Mouse (Mus musculus) kidney, adult 2 months (tissue): ENCODE measurements at regions not wholly inside any gene's neighbourhood (a gene's known extent, or its start where the extent isn't known, plus 50 kb on each side); places are given as distances from the start of the nearest gene placed in this dataset.

Source experiments
- DNase-seq: peaks from one replicate; pipeline ENCODE4 v3.0.0; 2021
- H3K27ac ChIP-seq: fragments of 200-500 bp; 2 replicates; pipeline ENCODE4 v1.5.1; 2012; ENCODE audit warnings: low read depth, low read length, control low read depth, inconsistent platforms; ENCODE audit not compliant: insufficient read depth
- H3K27me3 ChIP-seq: fragments of 200-500 bp; replicated peaks from 2 replicates; pipeline ENCODE4 v1.6.1; 2012; ENCODE audit warnings: mild to moderate bottlenecking, moderate library complexity, low read length, inconsistent platforms; ENCODE audit not compliant: control insufficient read depth, insufficient read depth
- H3K36me3 ChIP-seq: fragments of 200-500 bp; 2 replicates; pipeline ENCODE4 v1.6.1; 2012; ENCODE audit warnings: mild to moderate bottlenecking, moderate library complexity, low read length, inconsistent platforms; ENCODE audit not compliant: control insufficient read depth, insufficient read depth
- H3K4me1 ChIP-seq: fragments of 200-500 bp; 2 replicates; pipeline ENCODE4 v1.6.1; 2011; ENCODE audit warnings: low read length; ENCODE audit not compliant: control insufficient read depth, insufficient read depth
- H3K4me3 ChIP-seq: fragments of 200-500 bp; 2 replicates; pipeline ENCODE4 v1.5.1; 2011; ENCODE audit warnings: mild to moderate bottlenecking, low read depth, low read length, control low read depth; ENCODE audit not compliant: insufficient read depth
- CTCF ChIP-seq: fragments of 200-500 bp; conservative IDR thresholded peaks from 2 replicates; pipeline ENCODE4 v1.5.1; 2011; ENCODE audit warnings: low read depth, mild to moderate bottlenecking, control low read depth, low read length, moderate library complexity, mixed read lengths; ENCODE audit not compliant: insufficient read depth, insufficient read length
- POLR2A ChIP-seq: fragments of 200-500 bp; IDR thresholded peaks from one replicate; pipeline ENCODE4 v1.6.1; 2011; ENCODE audit warnings: low read depth, low read length, control low read depth
- WGBS: fragments of 180-500 bp; shearing (Covaris S2); methylation state at CpG from one replicate; pipeline ENCODE4 v1.1.7; 2018; 5-methylcytosine and 5-hydroxymethylcytosine counted together

DNA sequence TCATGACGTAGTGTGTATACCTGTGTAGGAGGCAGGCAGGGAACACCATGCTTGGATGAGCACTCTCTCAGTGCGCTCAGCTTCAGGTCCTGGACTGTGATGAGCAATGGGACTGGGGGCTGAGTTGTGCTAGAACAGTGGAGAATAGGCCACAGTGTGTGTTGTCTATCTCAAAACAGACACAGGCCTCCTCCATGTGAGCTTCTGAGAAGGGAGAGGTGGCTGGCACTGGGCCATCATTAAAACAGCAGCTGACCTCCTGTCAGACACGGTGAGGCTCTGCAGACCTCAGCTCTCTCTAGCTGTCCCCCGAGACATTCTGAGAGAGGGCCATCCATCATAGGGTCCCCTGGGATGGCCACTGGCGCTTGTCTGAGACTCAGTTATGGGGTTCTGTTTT, 119.0 kb upstream of the Cxcr4 start:
- Histone ChIP-seq H3K27me3 (no peaks in the 10 kb centered on the region), H3K4me3 (no peak overlapping the region), H3K27ac (no peak overlapping the region), H3K36me3 (no peaks in the 10 kb centered on the region), H3K4me1 (no peaks in the 10 kb centered on the region)
- 64% methylated on average over 5 of the region's 5 CpGs for WGBS
- DNase-seq, result no peak
- TF ChIP-seq CTCF (no peak), POLR2A (no peak)

- Histone ChIP-seq H3K4me3 (no peak overlapping the region), H3K36me3 (no peaks in the 10 kb centered on the region), H3K4me1 (no peaks in the 10 kb centered on the region), H3K27me3 (no peaks in the 10 kb centered on the region), H3K27ac (no peak overlapping the region)
- 75% methylated on average over 6 of the region's 6 CpGs for WGBS
- DNase-seq, result peak; percentile 30
- no peak for TF ChIP-seq CTCF
- no peak for TF ChIP-seq POLR2A
Observed at GRCm38 (mm10) chr1:128707747-128708146, 115.7 kb upstream of the Cxcr4 start.

- Histone ChIP-seq H3K27ac (no peak overlapping the region), H3K36me3 (no peaks in the 10 kb centered on the region), H3K27me3 (no peaks in the 10 kb centered on the region), H3K4me3 (no peak overlapping the region), H3K4me1 (no peaks in the 10 kb centered on the region)
- no peak for DNase-seq
- no peak for TF ChIP-seq CTCF
- TF ChIP-seq POLR2A, result no peak
- WGBS, result 82% methylated on average over 2 of the region's 2 CpGs
Observed at GRCm38 (mm10) chr1:128706167-128706566, 114.1 kb upstream of the Cxcr4 start.

GRCm38 (mm10) chr1:128705071-128705503, 113.0 kb upstream of the Cxcr4 start:
- TF ChIP-seq POLR2A (no peak), CTCF (no peak)
- no peak overlapping the region for H3K4me3 ChIP-seq
- WGBS, result 28% methylated on average over 3 of the region's 3 CpGs
- H3K27ac ChIP-seq, result peak overlapping the region; percentile 31; the same call in 1 of the 2 replicates
- H3K27me3 ChIP-seq, result no peaks in the 10 kb centered on the region
- DNase-seq, result peak; percentile 58
- H3K4me1 ChIP-seq, result no peaks in the 10 kb centered on the region
- no peaks in the 10 kb centered on the region for H3K36me3 ChIP-seq

DNA sequence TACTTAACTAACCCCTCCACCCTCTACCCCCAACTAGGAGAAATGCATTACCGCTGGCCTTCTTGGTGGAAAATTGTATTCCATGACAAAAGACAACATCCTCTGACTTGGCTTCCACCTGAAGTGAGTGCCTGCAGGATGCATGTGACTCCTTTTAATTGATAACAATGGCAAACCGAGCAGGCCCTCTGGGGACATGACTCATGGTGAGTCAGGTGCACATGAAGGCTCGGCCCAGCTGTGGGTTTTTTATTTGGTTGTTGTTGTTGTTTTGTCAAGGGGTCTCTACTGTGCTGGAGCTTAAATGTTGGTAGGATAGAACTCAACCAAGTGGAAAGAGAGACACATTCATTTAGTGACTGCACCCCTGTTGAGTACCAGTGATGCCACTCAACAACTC, 109.2 kb upstream of the Cxcr4 start:
- 64% methylated on average over 3 of the region's 3 CpGs for WGBS
- Histone ChIP-seq H3K4me3 (no peak overlapping the region), H3K27ac (no peak overlapping the region), H3K27me3 (no peaks in the 10 kb centered on the region), H3K36me3 (no peaks in the 10 kb centered on the region), H3K4me1 (no peaks in the 10 kb centered on the region)
- no peak for TF ChIP-seq CTCF
- TF ChIP-seq POLR2A, result no peak
- no peak for DNase-seq

- no peak for DNase-seq
- H3K27me3 ChIP-seq, result no peaks in the 10 kb centered on the region
- H3K4me3 ChIP-seq, result no peak overlapping the region
- no peak for TF ChIP-seq POLR2A
- TF ChIP-seq CTCF, result no peak
- WGBS, result 82% methylated on average over 4 of the region's 4 CpGs
- no peak overlapping the region for H3K27ac ChIP-seq
- H3K4me1 ChIP-seq, result no peaks in the 10 kb centered on the region
- no peaks in the 10 kb centered on the region for H3K36me3 ChIP-seq
Observed at GRCm38 (mm10) chr1:128697962-128698361, 105.9 kb upstream of the Cxcr4 start.

DNA sequence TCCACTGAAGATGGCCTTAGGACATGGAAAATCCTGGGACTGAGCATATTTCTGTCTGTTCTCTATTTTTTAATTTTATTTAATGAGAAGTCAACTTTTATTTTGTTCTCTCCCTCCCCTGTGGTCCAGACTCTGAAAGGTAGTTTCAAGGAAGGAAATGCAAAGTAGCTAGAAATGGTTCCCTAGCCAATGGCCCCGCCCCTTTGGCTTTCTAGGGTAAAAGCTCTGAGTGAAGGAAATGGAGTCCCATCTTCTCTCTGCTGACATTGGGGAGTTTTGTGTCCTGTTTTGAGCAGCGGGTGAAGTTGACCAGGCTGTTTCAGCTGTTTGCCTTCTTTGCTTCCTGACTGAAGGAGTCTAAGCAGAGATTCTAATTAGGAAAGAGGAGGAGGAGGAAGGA, 103.8 kb upstream of the Cxcr4 start:
- TF ChIP-seq POLR2A, result no peak
- no peak for TF ChIP-seq CTCF
- DNase-seq, result no peak
- H3K27ac ChIP-seq, result no peak overlapping the region
- no peaks in the 10 kb centered on the region for H3K36me3 ChIP-seq
- no peaks in the 10 kb centered on the region for H3K27me3 ChIP-seq
- no peak overlapping the region for H3K4me3 ChIP-seq
- WGBS, result 68% methylated on average over 2 of the region's 2 CpGs
- no peaks in the 10 kb centered on the region for H3K4me1 ChIP-seq

GRCm38 (mm10) chr1:128692799-128693198, 100.7 kb upstream of the Cxcr4 start:
- no peaks in the 10 kb centered on the region for H3K4me1 ChIP-seq
- no peak overlapping the region for H3K4me3 ChIP-seq
- no peaks in the 10 kb centered on the region for H3K27me3 ChIP-seq
- no peak for DNase-seq
- no peaks in the 10 kb centered on the region for H3K36me3 ChIP-seq
- TF ChIP-seq CTCF (no peak), POLR2A (no peak)
- no peak overlapping the region for H3K27ac ChIP-seq
